Mouse (Mus musculus) cerebellum, adult 8-10 months (tissue): ENCODE measurements around the gene H2-Ob.
A peak's percentile ranks its signal among the peaks of the same experiment; 100 is the strongest.

Experiments
- DNase-seq: peaks from one replicate; pipeline ENCODE4 v3.0.0; 2022

H2-Ob gene

DNA sequence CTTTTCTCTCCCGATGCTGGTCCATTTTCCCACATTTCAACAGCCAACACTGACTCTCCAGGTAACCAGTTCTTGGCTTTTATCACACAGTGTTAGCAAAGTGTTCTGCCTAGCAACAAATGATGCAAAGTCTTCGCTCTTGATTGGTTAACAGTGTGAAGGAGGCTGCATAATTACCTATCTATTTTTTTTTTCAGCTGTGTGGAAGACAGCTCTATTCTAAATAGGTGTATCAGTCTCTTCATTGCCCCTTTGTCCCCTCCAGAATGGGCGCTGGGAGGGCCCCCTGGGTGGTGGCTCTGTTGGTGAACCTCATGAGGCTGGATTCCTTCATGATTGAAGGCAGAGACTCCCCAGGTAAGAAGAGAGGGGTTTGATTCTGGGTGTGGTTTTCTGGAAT, at the start of gene H2-Ob:
TSS of gene H2-Ob (plus strand) at position 198 of the 400 bp plus-strand sequence.
- no peak for DNase-seq

DNA sequence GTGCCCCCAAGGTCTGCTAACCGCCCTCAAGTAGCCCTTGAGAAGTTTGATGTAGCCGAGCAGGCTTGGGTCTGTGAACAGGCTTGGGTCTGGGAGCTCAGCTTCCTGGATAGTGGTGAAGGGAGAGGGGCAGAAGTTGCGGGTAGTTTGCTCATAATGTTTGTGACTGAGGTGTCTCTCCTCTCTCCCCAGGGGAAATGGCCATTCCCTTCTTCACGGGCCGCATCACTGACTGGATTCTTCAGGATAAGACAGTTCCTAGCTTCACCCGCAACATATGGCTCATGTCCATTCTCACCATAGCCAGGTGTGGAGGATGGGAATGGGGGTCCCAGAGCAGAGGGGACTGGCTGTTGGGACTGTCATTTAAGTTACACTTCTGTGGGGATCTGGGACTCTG, 49.7 kb upstream of the H2-Ob start:
- DNase-seq, result no peak

DNA sequence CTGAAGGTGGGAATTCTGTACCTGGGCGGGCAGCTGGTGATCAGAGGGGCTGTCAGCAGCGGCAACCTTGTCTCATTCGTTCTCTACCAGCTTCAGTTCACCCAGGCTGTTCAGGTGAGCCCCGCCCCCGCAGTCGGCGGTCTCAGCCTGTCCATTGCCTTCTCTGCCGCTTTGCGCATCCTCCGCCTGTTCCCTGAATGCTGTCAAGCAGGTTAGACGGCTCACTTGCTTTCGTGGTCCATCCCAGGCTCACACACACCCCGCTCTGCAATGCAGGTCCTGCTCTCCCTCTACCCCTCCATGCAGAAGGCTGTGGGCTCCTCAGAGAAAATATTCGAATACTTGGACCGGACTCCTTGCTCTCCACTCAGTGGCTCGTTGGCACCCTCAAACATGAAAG, 45.9 kb upstream of the H2-Ob start:
- DNase-seq, result no peak

DNA sequence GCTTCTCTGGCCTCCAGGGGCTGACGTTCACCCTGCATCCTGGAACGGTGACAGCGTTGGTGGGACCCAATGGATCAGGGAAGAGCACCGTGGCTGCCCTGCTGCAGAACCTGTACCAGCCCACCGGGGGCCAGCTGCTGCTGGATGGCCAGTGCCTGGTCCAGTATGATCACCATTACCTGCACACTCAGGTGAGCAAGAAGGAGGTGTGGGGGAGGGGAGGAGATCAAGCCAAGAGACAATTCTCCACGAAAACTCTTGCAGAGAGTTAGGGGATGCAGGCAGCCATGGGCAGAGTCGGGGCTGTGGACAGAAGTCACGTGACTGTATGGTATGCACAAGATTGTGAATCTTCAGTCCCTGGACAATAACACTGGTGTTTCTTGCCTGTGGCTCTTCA, 45.2 kb upstream of the H2-Ob start:
- DNase-seq, result no peak

DNA sequence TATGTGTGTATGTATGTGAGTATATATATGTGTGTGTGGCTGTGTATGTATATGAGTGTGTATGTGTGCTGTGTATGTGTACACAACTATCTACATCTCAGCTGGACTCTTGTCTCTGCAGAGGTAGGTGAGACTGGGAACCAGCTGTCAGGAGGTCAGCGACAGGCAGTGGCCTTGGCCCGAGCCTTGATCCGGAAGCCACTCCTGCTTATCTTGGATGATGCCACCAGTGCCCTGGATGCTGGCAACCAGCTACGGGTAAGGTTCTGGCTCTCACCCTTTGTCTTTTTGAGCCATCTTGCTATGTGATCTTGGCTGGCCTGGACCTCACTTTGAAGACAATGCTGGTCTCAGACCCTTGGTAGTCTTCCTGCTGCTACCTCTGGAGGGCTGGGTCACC, 44.0 kb upstream of the H2-Ob start:
- DNase-seq, result no peak

DNA sequence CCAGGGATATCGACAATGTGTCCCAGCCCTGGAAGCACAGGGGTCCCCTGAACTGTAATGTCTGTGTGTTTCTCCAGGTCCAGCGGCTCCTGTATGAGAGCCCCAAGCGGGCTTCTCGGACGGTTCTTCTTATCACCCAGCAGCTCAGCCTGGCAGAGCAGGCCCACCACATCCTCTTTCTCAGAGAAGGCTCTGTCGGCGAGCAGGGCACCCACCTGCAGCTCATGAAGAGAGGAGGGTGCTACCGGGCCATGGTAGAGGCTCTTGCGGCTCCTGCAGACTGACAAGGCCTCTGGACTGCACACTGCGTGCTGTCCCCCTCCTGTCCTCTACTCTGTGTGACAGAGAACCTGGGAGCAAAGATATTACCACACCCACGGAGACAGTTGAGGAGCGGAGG, 42.2 kb upstream of the H2-Ob start:
- no peak for DNase-seq

DNA sequence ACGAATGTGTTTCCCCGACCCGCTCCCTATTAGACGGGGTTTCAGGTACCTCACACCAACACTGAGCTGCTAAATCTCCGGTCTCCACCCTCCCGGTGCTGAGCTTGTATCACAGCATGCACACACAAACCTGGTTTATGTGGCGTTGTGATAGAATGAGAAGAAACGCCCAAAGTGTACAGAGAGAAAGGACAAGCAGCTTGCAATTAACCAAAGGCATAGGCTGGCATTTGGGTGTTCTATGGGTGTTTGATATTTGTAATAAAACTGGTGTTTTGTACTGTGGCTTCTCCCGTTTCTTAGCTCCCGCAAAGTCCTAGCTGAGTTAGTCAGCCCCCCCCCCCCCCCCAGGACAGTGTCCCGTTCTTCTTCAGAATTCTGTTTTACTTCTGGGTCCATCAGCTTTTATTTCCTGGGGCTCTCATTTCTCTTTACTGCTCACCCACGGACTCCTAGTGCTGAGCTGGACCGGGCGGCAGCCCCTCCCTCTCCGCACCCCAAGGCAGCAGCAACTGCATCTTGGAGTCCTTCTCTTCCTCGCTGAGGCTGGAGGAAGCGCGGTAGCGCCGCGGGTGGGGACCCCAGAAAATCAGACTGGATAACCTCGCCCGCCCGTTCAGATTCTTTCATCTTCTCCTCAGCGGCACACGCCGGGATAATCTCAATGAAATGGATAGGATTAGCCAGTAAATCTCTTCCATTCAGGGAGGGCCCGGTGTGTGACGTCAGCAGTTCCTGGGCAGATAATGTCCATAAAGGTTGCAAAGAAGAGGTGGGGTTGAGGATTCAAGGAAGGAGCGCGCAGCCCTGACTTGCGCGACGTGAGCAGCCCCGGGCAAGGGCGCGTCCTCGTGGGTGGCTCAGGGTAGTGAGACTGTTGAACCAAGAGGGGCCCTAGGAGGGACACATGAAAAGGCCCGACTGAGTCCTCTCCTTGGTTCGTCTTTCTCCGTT, 41.5 kb upstream of the H2-Ob start, which contains the start of gene Psmb8:
TSS of gene Psmb8 (plus strand) at position 781 of the 954 bp plus-strand sequence.
- peak; percentile 69 for DNase-seq

DNA sequence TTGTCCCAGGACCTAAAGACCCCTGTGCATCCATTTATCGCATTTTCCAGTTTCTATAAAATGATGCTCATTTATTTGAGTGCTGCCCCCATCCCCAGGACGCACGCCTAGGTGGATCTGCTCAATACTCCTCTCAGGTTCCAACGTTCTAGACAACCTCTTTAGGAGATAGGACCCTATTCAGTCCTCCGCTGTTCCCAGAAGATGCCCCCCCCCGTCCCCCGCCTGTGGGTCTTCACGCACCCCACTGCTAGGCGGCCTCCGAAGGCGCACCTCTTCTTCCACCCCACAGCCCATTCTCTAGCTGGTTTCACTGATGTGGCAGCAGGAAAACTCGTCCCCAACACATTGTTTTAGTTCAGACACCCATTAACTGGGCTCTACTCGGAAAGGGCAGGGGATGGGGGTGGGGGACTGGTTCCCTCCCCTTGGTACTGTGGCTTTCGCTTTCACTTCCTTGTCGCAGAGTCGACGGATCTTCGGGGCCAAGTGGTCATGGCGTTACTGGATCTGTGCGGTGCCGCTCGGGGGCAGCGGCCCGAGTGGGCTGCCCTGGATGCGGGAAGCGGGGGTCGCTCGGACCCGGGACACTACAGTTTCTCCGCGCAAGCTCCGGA, 40.7 kb upstream of the H2-Ob start:
- no peak for DNase-seq

DNA sequence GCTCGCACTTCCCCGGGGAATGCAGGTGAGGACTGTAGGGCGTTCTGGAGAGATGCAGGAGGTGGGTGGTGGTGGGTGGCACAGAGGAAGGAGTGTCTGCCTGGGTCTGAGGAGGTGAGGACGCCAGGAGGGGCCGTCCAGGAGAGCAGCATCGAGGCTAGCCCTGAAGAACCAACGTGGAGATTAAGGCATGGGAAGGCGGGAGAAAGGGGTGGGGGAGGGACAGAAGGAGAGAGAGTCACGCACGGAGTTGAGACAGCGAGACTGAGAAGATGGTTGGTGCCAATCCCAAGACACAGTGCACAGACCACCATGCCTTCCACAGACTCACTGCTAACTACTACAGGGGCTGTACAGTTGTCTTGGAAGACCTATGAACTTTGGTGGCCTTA, 40.2 kb upstream of the H2-Ob start:
- no peak for DNase-seq

DNA sequence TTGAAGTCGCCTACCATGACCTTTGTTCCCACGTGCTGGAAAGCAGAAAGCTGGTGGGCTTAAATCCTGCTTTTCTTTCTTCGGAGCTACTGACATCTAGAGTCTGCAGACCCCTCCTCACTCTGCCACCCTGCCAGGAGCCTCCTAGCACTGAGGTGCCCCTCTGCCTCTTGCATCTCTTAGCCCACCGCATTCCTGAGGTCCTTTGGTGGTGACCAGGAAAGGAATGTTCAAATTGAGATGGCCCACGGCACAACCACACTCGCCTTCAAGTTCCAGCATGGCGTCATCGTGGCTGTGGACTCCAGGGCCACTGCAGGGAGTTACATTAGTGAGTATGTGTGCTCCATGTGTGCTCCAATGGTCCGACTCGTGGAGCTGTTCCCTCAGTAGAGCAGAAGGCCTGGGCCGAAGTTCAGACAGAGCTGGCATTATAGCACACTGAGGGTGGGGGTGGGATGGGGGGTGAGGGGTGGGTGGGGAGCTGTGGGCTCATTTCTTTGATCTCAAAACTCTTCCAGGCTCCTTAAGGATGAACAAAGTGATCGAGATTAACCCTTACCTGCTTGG, 39.6 kb upstream of the H2-Ob start:
- DNase-seq, result no peak

DNA sequence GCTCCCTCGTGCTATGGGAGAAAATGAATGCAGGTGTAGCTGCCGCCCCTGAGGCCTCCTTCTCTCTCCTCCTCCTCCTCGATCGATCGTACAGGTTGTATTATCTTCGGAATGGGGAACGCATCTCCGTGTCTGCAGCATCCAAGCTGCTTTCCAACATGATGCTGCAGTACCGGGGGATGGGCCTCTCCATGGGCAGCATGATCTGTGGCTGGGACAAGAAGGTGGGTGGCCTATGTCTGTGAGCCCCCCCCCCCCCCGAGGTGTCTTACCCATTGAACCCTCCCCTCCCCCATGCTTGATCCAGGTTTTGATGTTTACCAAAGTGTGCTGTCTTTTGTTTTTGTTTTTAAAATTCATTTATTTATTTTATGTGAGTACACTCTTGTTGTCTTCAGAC, 38.7 kb upstream of the H2-Ob start:
- no peak for DNase-seq

DNA sequence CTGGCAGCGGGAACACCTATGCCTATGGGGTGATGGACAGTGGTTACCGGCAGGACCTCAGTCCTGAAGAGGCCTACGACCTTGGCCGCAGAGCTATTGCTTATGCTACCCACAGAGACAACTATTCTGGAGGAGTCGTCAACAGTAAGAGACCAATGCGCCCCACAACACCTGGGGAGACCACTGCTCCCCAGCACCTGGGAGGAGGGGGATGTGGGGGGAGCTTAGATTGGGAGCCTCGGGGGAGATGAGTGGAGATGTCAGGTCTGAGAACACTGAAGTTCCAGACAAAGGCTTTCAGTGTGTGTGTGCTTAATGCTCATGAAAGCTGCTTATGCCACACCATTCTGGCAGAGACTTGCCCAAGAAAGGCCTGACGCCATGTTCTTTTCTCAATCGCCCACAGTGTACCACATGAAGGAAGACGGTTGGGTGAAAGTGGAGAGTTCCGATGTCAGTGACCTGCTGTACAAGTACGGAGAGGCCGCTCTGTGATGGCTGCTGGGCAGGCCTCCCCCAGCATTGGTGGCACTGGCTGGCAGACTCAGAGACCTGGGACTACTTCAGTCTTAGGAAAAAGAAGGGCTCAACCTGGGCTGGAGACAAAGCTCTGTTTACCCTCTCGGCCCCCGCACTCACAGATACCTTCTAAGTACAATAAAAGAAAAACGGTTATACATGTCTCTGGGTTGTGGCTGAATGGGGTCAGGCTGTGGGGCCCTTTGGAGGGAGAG, 37.8 kb upstream of the H2-Ob start:
- DNase-seq, result no peak

DNA sequence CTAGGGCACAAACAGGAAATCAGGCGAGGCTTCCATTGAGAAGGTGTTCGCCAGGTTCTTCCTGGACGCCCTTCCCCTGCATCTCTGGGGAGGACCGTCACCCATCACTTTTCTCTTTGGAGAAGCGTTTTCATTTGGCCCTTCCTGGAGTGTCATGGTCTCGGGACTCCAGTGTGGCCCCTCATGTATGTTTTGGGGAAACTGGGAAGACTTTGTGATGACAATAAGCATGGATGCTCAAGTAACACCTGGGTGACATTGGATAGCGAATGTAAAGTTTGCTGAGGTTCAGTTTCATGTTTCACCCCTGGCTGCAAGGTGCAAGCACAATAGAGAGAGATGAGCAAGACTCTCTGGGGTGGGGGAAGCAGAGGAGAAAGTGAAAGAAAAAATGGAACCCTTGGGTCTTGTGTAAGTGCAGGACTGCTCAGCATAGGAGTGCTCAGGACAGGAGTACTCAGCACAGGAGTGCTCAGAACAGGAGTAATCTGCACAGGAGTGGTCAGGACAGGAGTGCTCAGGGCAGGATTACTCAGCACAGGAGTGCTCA, 37.1 kb upstream of the H2-Ob start:
- DNase-seq, result no peak

DNA sequence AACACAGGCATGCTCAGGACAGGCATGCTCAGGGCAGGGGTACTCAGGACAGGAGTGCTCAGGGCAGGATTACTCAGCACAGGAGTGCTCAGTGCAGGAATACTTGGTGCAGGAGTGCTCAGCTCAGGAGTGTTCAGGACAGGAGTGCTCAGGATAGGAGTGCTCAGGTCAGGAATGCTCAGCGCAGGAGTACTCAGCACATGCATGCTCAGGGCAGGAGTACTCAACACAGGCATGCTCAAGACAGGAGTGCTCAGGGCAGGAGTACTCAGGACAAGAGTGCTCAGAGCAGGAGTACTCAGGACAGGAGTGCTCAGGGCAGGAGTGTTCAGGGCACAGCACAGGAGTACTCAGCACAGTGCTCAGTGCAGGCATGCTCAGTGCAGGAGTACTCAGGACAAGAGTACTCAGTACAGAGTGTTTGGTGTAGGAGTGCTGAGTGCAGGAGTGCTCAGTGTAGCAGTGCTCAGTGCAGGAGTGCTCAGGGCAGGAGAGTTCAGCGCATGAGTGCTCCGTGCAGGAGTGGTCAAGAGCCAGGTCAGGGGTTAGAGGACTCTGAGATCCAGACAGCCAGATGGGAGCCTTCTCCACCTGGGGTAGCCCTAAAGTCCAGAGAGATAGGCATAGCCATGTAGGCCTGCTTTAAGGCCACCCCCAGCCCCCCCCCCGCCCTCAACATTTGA, 35.8 kb upstream of the H2-Ob start:
- DNase-seq, result no peak

DNA sequence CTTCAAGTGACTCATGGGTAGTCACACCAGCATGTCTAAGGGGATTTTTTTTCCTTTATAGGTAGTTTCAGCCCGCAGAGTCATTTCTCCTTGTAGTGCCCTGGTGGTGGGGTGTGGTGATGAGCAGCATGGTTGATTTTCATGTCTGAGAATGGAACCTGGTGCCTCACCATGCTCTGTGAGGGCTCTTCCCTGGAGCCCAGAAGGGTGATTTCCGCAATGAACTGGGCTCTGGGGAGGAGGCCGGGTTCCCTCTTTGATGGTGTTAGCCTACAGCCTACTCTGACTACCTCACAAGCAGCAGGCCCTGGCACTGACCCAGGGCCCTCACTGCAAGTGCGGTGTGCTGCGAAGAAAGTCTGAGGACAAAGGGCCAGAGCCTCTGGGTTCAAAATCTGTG, 35.3 kb upstream of the H2-Ob start, which contains the start of gene Tap2:
TSS of gene Tap2 (plus strand) at position 84 of the 400 bp plus-strand sequence.
- no peak for DNase-seq

DNA sequence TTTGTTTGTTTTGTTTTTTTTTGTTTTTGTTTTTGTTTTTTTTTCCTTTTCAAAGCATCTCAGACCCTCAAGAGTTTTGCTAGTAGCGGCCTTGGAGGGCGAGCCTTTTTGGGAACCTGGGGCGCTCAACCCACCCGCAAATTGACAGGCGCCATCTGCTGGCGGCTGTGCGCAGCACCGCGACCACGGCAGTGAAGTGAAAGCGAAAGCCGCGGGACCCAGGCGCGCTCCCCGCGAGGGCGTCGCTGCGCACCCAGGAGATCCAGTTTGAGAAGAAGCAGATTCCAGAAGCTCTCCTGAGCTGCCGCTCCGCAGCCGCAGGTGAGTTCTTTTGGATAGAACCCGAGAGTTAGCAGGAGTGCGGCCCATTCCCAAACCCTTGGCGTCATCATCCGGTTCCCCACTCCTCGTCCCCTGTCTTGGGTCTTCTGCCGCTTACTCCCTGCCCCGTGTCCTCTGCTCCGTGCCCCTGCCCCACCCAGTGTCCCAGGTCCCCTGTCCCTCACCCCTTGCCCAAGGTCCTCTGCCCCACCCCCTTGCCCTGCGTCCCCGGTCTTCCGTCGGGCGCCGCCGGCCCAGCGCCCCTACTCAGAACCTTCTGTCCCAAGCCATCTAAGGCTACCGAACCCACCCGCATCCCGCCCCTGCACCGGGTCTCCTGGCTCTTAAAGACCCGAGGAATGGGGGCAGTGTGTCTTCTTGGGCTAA, 34.2 kb upstream of the H2-Ob start:
- peak; percentile 84 for DNase-seq

DNA sequence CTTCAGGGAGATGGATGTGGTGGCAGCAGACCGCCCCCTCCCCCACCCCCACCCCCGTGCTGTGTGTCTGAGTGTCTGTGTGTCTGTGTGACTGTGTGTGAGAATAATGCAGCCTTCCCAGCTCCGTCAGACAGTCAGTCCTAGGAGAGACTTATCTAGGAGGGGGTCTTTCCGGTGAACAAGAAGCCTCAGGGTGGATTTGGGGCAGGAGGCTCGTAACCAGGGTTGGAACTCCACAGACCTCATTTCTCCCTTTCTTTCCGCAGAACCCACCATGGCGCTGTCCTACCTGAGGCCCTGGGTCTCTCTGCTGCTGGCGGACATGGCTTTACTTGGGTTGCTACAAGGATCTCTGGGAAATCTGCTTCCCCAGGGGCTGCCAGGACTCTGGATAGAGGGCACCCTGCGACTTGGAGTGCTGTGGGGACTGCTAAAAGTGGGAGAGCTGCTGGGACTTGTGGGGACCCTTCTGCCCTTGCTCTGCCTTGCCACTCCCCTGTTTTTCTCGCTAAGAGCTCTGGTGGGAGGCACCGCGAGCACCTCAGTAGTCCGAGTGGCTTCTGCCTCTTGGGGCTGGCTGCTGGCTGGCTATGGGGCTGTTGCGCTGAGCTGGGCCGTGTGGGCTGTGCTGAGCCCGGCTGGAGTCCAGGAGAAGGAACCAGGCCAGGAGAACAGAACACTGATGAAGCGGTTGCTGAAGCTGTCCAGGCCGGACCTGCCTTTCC, 33.5 kb upstream of the H2-Ob start:
- DNase-seq, result no peak

DNA sequence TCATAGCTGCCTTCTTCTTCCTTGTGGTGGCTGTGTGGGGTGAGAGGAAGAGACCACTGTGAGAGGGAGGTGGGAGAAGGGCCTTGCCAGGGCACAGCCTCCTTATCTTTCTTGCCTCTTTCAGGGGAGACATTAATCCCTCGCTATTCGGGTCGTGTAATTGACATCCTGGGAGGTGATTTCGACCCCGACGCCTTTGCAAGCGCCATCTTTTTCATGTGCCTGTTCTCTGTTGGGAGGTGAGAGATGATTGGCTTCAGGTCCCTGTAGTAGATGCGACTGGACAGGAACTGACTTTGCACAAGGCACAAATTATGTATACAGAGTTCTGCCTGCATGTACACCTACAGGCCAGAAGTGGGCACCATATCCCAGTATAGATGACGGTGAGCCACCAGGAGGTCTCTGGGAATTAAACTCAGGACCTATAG, 32.9 kb upstream of the H2-Ob start:
- no peak for DNase-seq

DNA sequence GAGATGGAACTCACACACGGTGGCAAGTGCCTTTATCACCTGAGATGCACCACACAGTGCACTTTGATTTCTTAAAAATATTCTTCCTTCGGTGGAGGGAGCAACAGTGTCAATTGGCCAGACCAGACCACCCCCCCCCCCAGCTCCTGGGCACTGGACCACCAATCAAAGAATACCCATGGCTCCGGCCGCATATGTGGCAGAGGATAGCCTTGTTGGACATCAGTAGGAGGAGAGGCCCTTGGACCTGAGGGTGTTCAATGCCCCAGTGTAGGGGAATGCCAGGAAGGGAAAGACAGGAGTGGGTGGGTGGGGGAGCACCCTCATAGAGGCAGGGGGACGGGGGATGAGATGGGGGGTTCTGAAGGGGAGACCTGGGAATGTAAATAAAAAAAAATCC, 32.0 kb upstream of the H2-Ob start:
- DNase-seq, result no peak

DNA sequence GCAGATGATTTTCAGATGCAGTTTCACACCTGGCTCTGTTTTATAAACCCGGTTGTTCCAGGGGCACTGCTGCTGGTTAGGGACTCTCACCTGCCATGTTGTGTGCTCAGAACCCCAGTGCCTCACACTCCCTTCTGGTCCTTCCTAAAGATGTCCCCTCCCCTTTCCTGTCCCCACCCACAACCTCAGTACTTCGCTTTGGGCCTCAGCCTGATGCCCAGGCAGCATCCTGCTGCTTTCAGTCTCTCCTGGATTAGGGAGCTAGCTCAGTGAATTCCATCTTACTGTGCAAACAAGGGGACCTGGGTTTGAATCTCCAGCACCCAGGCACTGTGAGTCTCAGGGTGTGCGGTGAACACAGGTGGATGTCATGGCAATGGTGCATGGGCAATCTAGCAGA, 31.2 kb upstream of the H2-Ob start:
- DNase-seq, result no peak

DNA sequence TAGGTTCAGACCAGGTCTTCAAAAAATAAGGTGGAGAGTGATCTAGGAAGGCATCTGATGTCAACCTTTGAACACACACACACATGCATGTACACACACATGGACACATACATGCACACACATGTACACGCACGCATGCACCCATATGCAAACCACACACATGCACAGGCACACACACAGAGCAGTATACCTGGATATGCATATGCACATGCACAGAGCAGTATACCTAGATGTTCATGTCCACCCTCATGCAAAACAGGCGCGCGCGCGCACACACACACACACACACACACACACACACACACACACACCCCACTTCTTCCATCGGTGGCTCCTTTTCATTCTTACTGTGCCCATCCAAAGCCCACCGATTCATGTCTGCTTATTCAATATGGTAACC, 30.8 kb upstream of the H2-Ob start:
- DNase-seq, result no peak
